Mouse (Mus musculus) inflammation-experienced regulatory T-cells, adult 6 months (primary cell): ENCODE data around the gene Zfp689. TPM values are rescaled to one million over a fixed set of nuclear protein-coding genes. Genes with fewer than 3 reads are reported as not detected.
"Not testable (repeated sequence)": the region's sequence is repeated elsewhere in the genome, so short reads cannot be mapped to it uniquely, and the experiment has no call there.

ENCODE experiments used
- ATAC-seq: one replicate; pipeline ENCODE4 v1.8.0; 2017
- polyA plus RNA-seq, 3 experiments: library from polyadenylated mRNA; unstranded; fragments of 100-300 nt; shearing (Covaris generic); gene quantifications; one replicate each; pipeline ENCODE4 v1.2.1; 2017

The Zfp689 gene
- polyA plus RNA-seq = 1 to 10 TPM; 4.3 to 5.0 (median 4.7) TPM

GRCm38 (mm10) chr7:127448521-127449300 lies at the start of gene Zfp689:
Gene Zfp689 (minus strand): TSS chr7:127449158.
- ATAC-seq = peak; percentile 92

- ATAC-seq = peak; percentile 43
Measured at GRCm38 (mm10) chr7:127498407-127498806, 49.4 kb upstream of the Zfp689 start.

- ATAC-seq = no peak
Measured at GRCm38 (mm10) chr7:127497382-127497781, 48.4 kb upstream of the Zfp689 start.

GRCm38 (mm10) chr7:127494648-127495047 lies 45.7 kb upstream of the Zfp689 start:
- ATAC-seq = no peak

GRCm38 (mm10) chr7:127491846-127492245 lies 42.9 kb upstream of the Zfp689 start:
- no peak for ATAC-seq

GRCm38 (mm10) chr7:127489982-127490381 lies 41.0 kb upstream of the Zfp689 start:
- no peak for ATAC-seq

GRCm38 (mm10) chr7:127488364-127488763 lies 39.4 kb upstream of the Zfp689 start:
- ATAC-seq = not testable (repeated sequence)

- ATAC-seq = no peak
Measured at GRCm38 (mm10) chr7:127485416-127485815, 36.5 kb upstream of the Zfp689 start.

GRCm38 (mm10) chr7:127480321-127480720 lies 31.4 kb upstream of the Zfp689 start:
- ATAC-seq = no peak

- no peak for ATAC-seq
Measured at GRCm38 (mm10) chr7:127479318-127480225, 30.6 kb upstream of the Zfp689 start.

- peak; percentile 27 for ATAC-seq
Measured at GRCm38 (mm10) chr7:127478635-127479317, 29.8 kb upstream of the Zfp689 start, which contains the start of gene Fbrs. Gene Fbrs (plus strand): TSS chr7:127479199.

- peak; percentile 82 for ATAC-seq
Measured at GRCm38 (mm10) chr7:127477687-127478634, 29.0 kb upstream of the Zfp689 start.

- ATAC-seq = no peak
Measured at GRCm38 (mm10) chr7:127476855-127477254, 27.9 kb upstream of the Zfp689 start.

GRCm38 (mm10) chr7:127476336-127476735 lies 27.4 kb upstream of the Zfp689 start:
- ATAC-seq = no peak

- no peak for ATAC-seq
Measured at GRCm38 (mm10) chr7:127475186-127475740, 26.3 kb upstream of the Zfp689 start.

- ATAC-seq = no peak
Measured at GRCm38 (mm10) chr7:127474378-127475070, 25.6 kb upstream of the Zfp689 start.

GRCm38 (mm10) chr7:127473705-127474104 lies 24.7 kb upstream of the Zfp689 start:
- ATAC-seq = no peak

- no peak for ATAC-seq
Measured at GRCm38 (mm10) chr7:127472060-127472459, 23.1 kb upstream of the Zfp689 start.

GRCm38 (mm10) chr7:127471646-127472010 lies 22.7 kb upstream of the Zfp689 start:
- ATAC-seq = no peak
